Mouse (Mus musculus): Measurements from ENCODE around the gene Mc1r. TPM values are rescaled to one million over a fixed set of nuclear protein-coding genes. Genes with fewer than 3 reads are reported as not detected.

Mc1r gene
- polyA plus RNA-seq, 1 experiment from 2014 or later, result not detected

GRCm38 (mm10) chr8:123441788-123442187 lies 34.9 kb downstream of the Mc1r start:
- H3K4me1 ChIP-seq (ENCODE audit: insufficient read depth, low read depth, low read length), result no peaks in the 10 kb centered on the region
- H3K27ac ChIP-seq (ENCODE audit: low read length), result no peak overlapping the region
- 89% methylated on average over 2 of the region's 2 CpGs for WGBS
- H3K9me3 ChIP-seq (ENCODE audit: low read length), result no peaks in the 10 kb centered on the region
- no peak for DNase-seq (ENCODE audit: low spot score)
- H3K4me3 ChIP-seq (ENCODE audit: low read depth, low read length), result no peak overlapping the region
- no peak overlapping the region for H3K9ac ChIP-seq (replicated peaks; ENCODE audit: low read depth)
- TF ChIP-seq EP300 (IDR thresholded peaks at IDR 0.05) (no peak), CTCF (IDR thresholded peaks at IDR 0.05) (no peak)
- H3K27me3 ChIP-seq (replicated peaks; ENCODE audit: insufficient read depth, low read length), result no peaks in the 10 kb centered on the region
- H3K4me2 ChIP-seq (replicated peaks; ENCODE audit: low read depth, low read length), result no peak overlapping the region
- ATAC-seq, result no peak
- no peaks in the 10 kb centered on the region for H3K36me3 ChIP-seq (ENCODE audit: insufficient read depth, low read length)

- H3K4me3 ChIP-seq (ENCODE audit: low read depth, low read length), result no peak overlapping the region
Observed at GRCm38 (mm10) chr8:123442351-123442750, 35.4 kb downstream of the Mc1r start.

GRCm38 (mm10) chr8:123442871-123443575 lies 36.1 kb downstream of the Mc1r start:
- H3K4me3 ChIP-seq (ENCODE audit: low read depth, low read length), result peak overlapping the region; percentile 74
- no peak for TF ChIP-seq EP300 (IDR thresholded peaks at IDR 0.05)
- peak; percentile 72 for TF ChIP-seq CTCF (IDR thresholded peaks at IDR 0.05)
- peak; percentile 97 for ATAC-seq
- DNase-seq (ENCODE audit: low spot score), result peak; percentile 94
- H3K9ac ChIP-seq (replicated peaks; ENCODE audit: low read depth), result peak overlapping the region; percentile 79
- peak overlapping the region; percentile 55; the same call in 1 of the 2 replicates for H3K27ac ChIP-seq (ENCODE audit: low read length)
- no peaks in the 10 kb centered on the region for H3K9me3 ChIP-seq (ENCODE audit: low read length)
- H3K4me1 ChIP-seq (ENCODE audit: insufficient read depth, low read depth, low read length), result no peaks in the 10 kb centered on the region
- peak overlapping the region; percentile 69 for H3K4me2 ChIP-seq (replicated peaks; ENCODE audit: low read depth, low read length)
- WGBS, result under 1% methylated on average over 41 of the region's 41 CpGs
- H3K36me3 ChIP-seq (ENCODE audit: insufficient read depth, low read length), result no peaks in the 10 kb centered on the region
- H3K27me3 ChIP-seq (replicated peaks; ENCODE audit: insufficient read depth, low read length), result no peaks in the 10 kb centered on the region

More at GRCm38 (mm10) chr8:123442351-123442750, 35.4 kb downstream of the Mc1r start:
- Histone ChIP-seq H3K36me3 (ENCODE audit: insufficient read depth, low read length) (no peaks in the 10 kb centered on the region), H3K9me3 (ENCODE audit: low read length) (no peaks in the 10 kb centered on the region), H3K27me3 (replicated peaks; ENCODE audit: insufficient read depth, low read length) (no peaks in the 10 kb centered on the region), H3K9ac (replicated peaks; ENCODE audit: low read depth) (no peak overlapping the region), H3K4me1 (ENCODE audit: insufficient read depth, low read depth, low read length) (no peaks in the 10 kb centered on the region), H3K27ac (ENCODE audit: low read length) (no peak overlapping the region), H3K4me2 (replicated peaks; ENCODE audit: low read depth, low read length) (no peak overlapping the region; the same call in 1 of the 2 replicates)
- ATAC-seq (no peak), DNase-seq (ENCODE audit: low spot score) (no peak)
- WGBS, result 81% methylated on average over 5 of the region's 5 CpGs
- TF ChIP-seq CTCF (IDR thresholded peaks at IDR 0.05) (no peak), EP300 (IDR thresholded peaks at IDR 0.05) (no peak)

GRCm38 (mm10) chr8:123443576-123443921 lies 36.6 kb downstream of the Mc1r start:
- Histone ChIP-seq H3K9me3 (ENCODE audit: low read length) (no peaks in the 10 kb centered on the region), H3K4me3 (ENCODE audit: low read depth, low read length) (peak overlapping the region; percentile 74), H3K27me3 (replicated peaks; ENCODE audit: insufficient read depth, low read length) (no peaks in the 10 kb centered on the region), H3K27ac (ENCODE audit: low read length) (no peak overlapping the region), H3K36me3 (ENCODE audit: insufficient read depth, low read length) (no peaks in the 10 kb centered on the region), H3K4me1 (ENCODE audit: insufficient read depth, low read depth, low read length) (no peaks in the 10 kb centered on the region), H3K9ac (replicated peaks; ENCODE audit: low read depth) (peak overlapping the region; percentile 79), H3K4me2 (replicated peaks; ENCODE audit: low read depth, low read length) (peak overlapping the region; percentile 69)
- no peak for TF ChIP-seq CTCF (IDR thresholded peaks at IDR 0.05)
- no peak for TF ChIP-seq EP300 (IDR thresholded peaks at IDR 0.05)
- WGBS, result 12% methylated on average over 4 of the region's 4 CpGs
- ATAC-seq, result no peak
- no peak for DNase-seq (ENCODE audit: low spot score)

GRCm38 (mm10) chr8:123444131-123444530 lies 37.2 kb downstream of the Mc1r start:
- no peak for TF ChIP-seq EP300 (IDR thresholded peaks at IDR 0.05)
- TF ChIP-seq CTCF (IDR thresholded peaks at IDR 0.05), result no peak
- Histone ChIP-seq H3K4me2 (replicated peaks; ENCODE audit: low read depth, low read length) (no peak overlapping the region), H3K4me3 (ENCODE audit: low read depth, low read length) (no peak overlapping the region), H3K9ac (replicated peaks; ENCODE audit: low read depth) (no peak overlapping the region), H3K9me3 (ENCODE audit: low read length) (no peaks in the 10 kb centered on the region), H3K4me1 (ENCODE audit: insufficient read depth, low read depth, low read length) (no peaks in the 10 kb centered on the region), H3K36me3 (ENCODE audit: insufficient read depth, low read length) (no peaks in the 10 kb centered on the region), H3K27ac (ENCODE audit: low read length) (no peak overlapping the region), H3K27me3 (replicated peaks; ENCODE audit: insufficient read depth, low read length) (no peaks in the 10 kb centered on the region)
- ATAC-seq, result no peak
- WGBS, result 75% methylated on average over 6 of the region's 6 CpGs
- DNase-seq (ENCODE audit: low spot score), result no peak

GRCm38 (mm10) chr8:123445981-123446380 lies 39.1 kb downstream of the Mc1r start:
- no peaks in the 10 kb centered on the region for H3K4me1 ChIP-seq (ENCODE audit: insufficient read depth, low read depth, low read length)
- no peak overlapping the region for H3K27ac ChIP-seq (ENCODE audit: low read length)
- no peaks in the 10 kb centered on the region for H3K36me3 ChIP-seq (ENCODE audit: insufficient read depth, low read length)
- no peaks in the 10 kb centered on the region for H3K27me3 ChIP-seq (replicated peaks; ENCODE audit: insufficient read depth, low read length)
- H3K9me3 ChIP-seq (ENCODE audit: low read length), result no peaks in the 10 kb centered on the region
- H3K4me3 ChIP-seq (ENCODE audit: low read depth, low read length), result no peak overlapping the region
- ATAC-seq (no peak), DNase-seq (ENCODE audit: low spot score) (no peak)
- no peak overlapping the region for H3K4me2 ChIP-seq (replicated peaks; ENCODE audit: low read depth, low read length)
- no peak for TF ChIP-seq EP300 (IDR thresholded peaks at IDR 0.05)
- no peak for TF ChIP-seq CTCF (IDR thresholded peaks at IDR 0.05)
- H3K9ac ChIP-seq (replicated peaks; ENCODE audit: low read depth), result no peak overlapping the region
- WGBS, result 77% methylated on average over 10 of the region's 10 CpGs
